Mouse (Mus musculus) hindbrain, embryonic 15.5 days (tissue): ENCODE data around the gene Padi4. TPM values are rescaled to one million over a fixed set of nuclear protein-coding genes. Genes with fewer than 3 reads are reported as not detected.

Experiments used
- ATAC-seq: fragments of 200-750 bp; cut with Nextera tagmentation; 2 replicates; pipeline ENCODE4 v1.8.0; 2017; ENCODE audit warnings: low read depth, moderate number of reproducible peaks, moderate TSS enrichment; ENCODE audit not compliant: low FRiP score
- H3K27ac ChIP-seq: fragments of 300-500 bp; sonication (generic); replicated peaks from 2 replicates; pipeline ENCODE4 v1.5.1; 2015; ENCODE audit warnings: mild to moderate bottlenecking, inconsistent platforms
- H3K27me3 ChIP-seq: fragments of 300-500 bp; sonication (generic); 2 replicates; pipeline ENCODE4 v1.6.1; 2015; ENCODE audit warnings: control low read depth, inconsistent platforms
- H3K36me3 ChIP-seq: fragments of 300-500 bp; sonication (generic); 2 replicates; pipeline ENCODE4 v1.6.1; 2015; ENCODE audit warnings: control low read depth, inconsistent platforms
- H3K4me1 ChIP-seq: fragments of 300-500 bp; sonication (generic); replicated peaks from 2 replicates; pipeline ENCODE4 v1.6.1; 2015; ENCODE audit warnings: control low read depth, inconsistent platforms
- H3K4me2 ChIP-seq: fragments of 300-500 bp; sonication (generic); 2 replicates; pipeline ENCODE4 v1.6.1; 2015; ENCODE audit warnings: moderate library complexity, mild to moderate bottlenecking, inconsistent platforms
- H3K4me3 ChIP-seq: fragments of 300-500 bp; sonication (generic); 2 replicates; pipeline ENCODE4 v1.5.1; 2015; ENCODE audit warnings: mild to moderate bottlenecking, inconsistent platforms
- H3K9ac ChIP-seq: fragments of 300-500 bp; sonication (generic); 2 replicates; pipeline ENCODE4 v1.6.1; 2015; ENCODE audit warnings: inconsistent platforms
- H3K9me3 ChIP-seq: fragments of 300-500 bp; sonication (generic); 2 replicates; pipeline ENCODE4 v1.6.1; 2016; ENCODE audit warnings: control low read depth, inconsistent platforms
- WGBS: fragments of 180-500 bp; shearing (Covaris S2); methylation state at CpG from one replicate; pipeline ENCODE4 v1.1.7; 2015; 5-methylcytosine and 5-hydroxymethylcytosine counted together
- microRNA-seq: library from miRNA; unstranded; fragments of <30 nt; microRNA quantifications from one replicate; pipeline ENCODE4, GENCODE M21; 2016
- polyA plus RNA-seq: library from polyadenylated mRNA; unstranded; fragments of >200 nt; fragmentation: Nextera tagmentation; extraction: Ambion mirVana; gene quantifications from 2 replicates; pipeline ENCODE4 v1.2.1, GENCODE M21; 2015

Gene Padi4
- polyA plus RNA-seq, 1 experiment from 2014 or later, result 0.09 TPM

- ATAC-seq, result no peak
- Histone ChIP-seq H3K27ac (no peak overlapping the region), H3K27me3 (peaks cover 15% of the 10 kb centered on the region), H3K9me3 (no peaks in the 10 kb centered on the region), H3K4me1 (peaks cover 40% of the 10 kb centered on the region), H3K4me3 (peak overlapping the region; percentile 74), H3K4me2 (peak overlapping the region; percentile 94), H3K36me3 (no peaks in the 10 kb centered on the region), H3K9ac (peak overlapping the region; percentile 18; the same call in 1 of the 2 replicates)
- 7% methylated on average over 29 of the region's 29 CpGs for WGBS
Measured at GRCm38 (mm10) chr4:140699441-140700127, 74.5 kb downstream of the Padi4 start.

Small RNA genes lying within 50 kb of the gene (microRNA-seq; reads per million reads assigned to microRNA genes)
- gene Gm25951, result not detected

Other genes starting within 250 kb of the Padi4 start
- 26.2 and 28.2 TPM in 2 replicates for gene Arhgef10l, start 108.2 kb downstream of the Padi4 start, polyA plus RNA-seq
- gene Rcc2, start 73.7 kb downstream of the Padi4 start, polyA plus RNA-seq, result 25.0 and 28.8 TPM in 2 replicates
- not detected in 2 replicates for gene Padi6, start 31.6 kb downstream of the Padi4 start, polyA plus RNA-seq
- gene Padi3, start 36.4 kb upstream of the Padi4 start, polyA plus RNA-seq, result not detected in 2 replicates
- gene Padi1, start 71.5 kb upstream of the Padi4 start, polyA plus RNA-seq, result 0.06 TPM in 1 of 2 replicates, not detected in the other
- gene Padi2, start 132.1 kb upstream of the Padi4 start, polyA plus RNA-seq, result 1.2 and 2.2 TPM in 2 replicates
- gene Sdhb, start 187.0 kb upstream of the Padi4 start, polyA plus RNA-seq, result 480 TPM in 2 replicates
- gene Atp13a2, start 212.6 kb upstream of the Padi4 start, polyA plus RNA-seq, result 181 and 193 TPM in 2 replicates
- 161 and 173 TPM in 2 replicates for gene Mfap2, start 236.2 kb upstream of the Padi4 start, polyA plus RNA-seq